Mouse (Mus musculus): ENCODE data around the gene Olfr1368. TPM values are rescaled to one million over a fixed set of nuclear protein-coding genes. Genes with fewer than 3 reads are reported as not detected.

The Olfr1368 gene
- polyA plus RNA-seq, 1 experiment = not detected

DNA sequence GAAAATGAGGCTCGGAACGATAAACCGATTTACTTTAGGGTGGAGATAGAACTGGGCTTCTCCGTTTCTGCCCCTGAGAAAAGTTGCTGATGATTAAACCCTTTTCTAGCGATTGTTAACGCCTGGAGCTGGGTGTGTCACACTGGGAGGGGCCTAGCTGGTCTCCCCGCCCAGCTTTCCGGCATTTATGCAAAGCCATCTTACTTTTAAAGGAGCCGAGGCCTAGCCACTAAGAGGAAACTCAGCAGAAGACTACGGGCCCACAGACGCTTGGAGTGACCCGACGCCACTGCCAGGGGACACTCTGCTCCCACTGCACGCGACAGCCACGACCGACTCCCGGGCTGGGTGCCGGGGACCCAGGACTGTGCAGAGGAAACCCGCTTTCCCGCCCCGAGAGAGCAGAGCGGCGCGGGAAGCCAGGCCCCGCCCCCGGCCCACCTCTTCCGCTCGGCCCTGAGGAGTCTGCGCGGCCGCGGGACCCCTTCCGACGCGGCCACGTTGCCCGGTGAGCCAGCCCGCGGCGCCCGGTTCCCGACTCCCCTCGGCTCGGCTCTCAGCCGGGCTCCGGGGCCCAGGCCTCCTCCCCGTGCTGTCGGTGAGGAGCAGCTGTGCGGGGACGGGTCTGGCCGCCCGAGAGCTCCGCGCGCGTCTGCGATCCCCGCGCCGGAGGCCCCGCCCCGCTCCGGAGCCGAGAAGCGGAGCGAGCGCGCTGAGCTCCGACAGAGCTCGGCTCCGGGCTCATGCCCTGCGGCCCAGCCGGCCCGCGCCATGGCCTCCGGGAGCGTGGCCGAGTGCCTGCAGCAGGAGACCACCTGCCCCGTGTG is 34.3 kb upstream of the Olfr1368 start:
- Histone ChIP-seq H3K4me1 (ENCODE audit: control insufficient read depth, insufficient read depth, low read length) (no peaks in the 10 kb centered on the region; the same call in 1 of the 2 replicates), H3K27ac (ENCODE audit: insufficient read depth, low read depth, low read length) (peak overlapping the region; percentile 95), H3K4me3 (ENCODE audit: insufficient read depth, low read depth, low read length) (peak overlapping the region; percentile 97), H3K27me3 (replicated peaks; ENCODE audit: control insufficient read depth, insufficient read depth, low read length) (no peaks in the 10 kb centered on the region), H3K36me3 (ENCODE audit: control insufficient read depth, insufficient read depth, low read length) (no peaks in the 10 kb centered on the region; the same call in 1 of the 2 replicates)
- TF ChIP-seq CTCF (conservative IDR thresholded peaks at IDR 0.05; ENCODE audit: insufficient read depth, insufficient read length, low read depth, low read length) (no peak), POLR2A (IDR thresholded peaks at IDR 0.05; ENCODE audit: low read depth, low read length) (no peak)
- under 1% methylated on average over 80 of the region's 80 CpGs for WGBS
- DNase-seq = peak; percentile 96

DNA sequence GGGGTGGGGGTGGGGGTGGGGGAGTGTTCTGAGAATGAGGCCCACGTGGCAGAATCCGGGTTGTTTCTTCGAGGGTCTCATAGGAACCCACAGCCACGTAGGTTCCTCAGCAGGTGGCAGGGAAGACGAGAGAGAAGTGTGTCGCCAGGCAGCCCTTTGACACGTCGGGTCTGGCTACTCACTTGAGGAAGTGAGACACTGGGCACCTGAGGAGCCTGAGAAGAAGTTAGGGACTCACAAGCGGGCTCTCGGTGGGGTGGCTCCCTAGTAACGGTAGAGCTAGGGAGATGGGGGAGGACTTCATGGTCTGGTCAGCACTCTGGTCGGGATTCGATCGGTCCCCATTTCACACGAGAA is 33.7 kb upstream of the Olfr1368 start, which contains the start of gene Trim27:
Gene Trim27, plus strand, starts transcription at position 79 of the 357 bp plus-strand sequence.
- Histone ChIP-seq H3K4me3 (ENCODE audit: insufficient read depth, low read depth, low read length) (peak within 1 kb of the TSS; percentile 97), H3K4me1 (ENCODE audit: control insufficient read depth, insufficient read depth, low read length) (no peaks in the 10 kb centered on the region; the same call in 1 of the 2 replicates), H3K27ac (ENCODE audit: insufficient read depth, low read depth, low read length) (peak within 1 kb of the TSS; percentile 95), H3K36me3 (ENCODE audit: control insufficient read depth, insufficient read depth, low read length) (no peaks in the 10 kb centered on the region; the same call in 1 of the 2 replicates), H3K27me3 (replicated peaks; ENCODE audit: control insufficient read depth, insufficient read depth, low read length) (no peaks in the 10 kb centered on the region)
- TF ChIP-seq POLR2A (IDR thresholded peaks at IDR 0.05; ENCODE audit: low read depth, low read length) = no peak
- TF ChIP-seq CTCF (conservative IDR thresholded peaks at IDR 0.05; ENCODE audit: insufficient read depth, insufficient read length, low read depth, low read length) = no peak
- DNase-seq = no peak
- WGBS = under 1% methylated on average over 15 of the region's 15 CpGs

DNA sequence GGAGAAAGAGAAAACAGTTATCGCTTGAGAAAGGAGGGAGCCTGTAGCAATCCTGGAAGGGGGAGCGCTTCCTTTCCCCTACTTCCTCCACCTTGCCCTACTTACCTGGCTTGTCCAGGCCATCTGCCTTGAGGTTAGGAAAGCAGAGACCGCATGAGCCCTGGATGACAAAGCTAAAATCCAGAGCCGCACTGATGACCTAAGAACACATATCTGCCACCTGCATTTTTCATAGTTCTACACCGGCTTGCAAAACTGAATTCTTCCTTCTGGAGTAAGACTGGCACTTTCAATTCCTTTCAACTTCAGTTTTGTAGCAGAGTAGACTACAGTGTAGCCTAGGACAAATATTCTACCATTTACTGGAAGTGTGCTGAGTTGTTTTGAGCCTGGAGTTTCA is 32.7 kb upstream of the Olfr1368 start:
- TF ChIP-seq CTCF (conservative IDR thresholded peaks at IDR 0.05; ENCODE audit: insufficient read depth, insufficient read length, low read depth, low read length) = no peak
- no peak for TF ChIP-seq POLR2A (IDR thresholded peaks at IDR 0.05; ENCODE audit: low read depth, low read length)
- no peaks in the 10 kb centered on the region for H3K36me3 ChIP-seq (ENCODE audit: control insufficient read depth, insufficient read depth, low read length)
- WGBS = 92% methylated on average over 5 of the region's 5 CpGs
- H3K4me3 ChIP-seq (ENCODE audit: insufficient read depth, low read depth, low read length) = no peak overlapping the region
- H3K27ac ChIP-seq (ENCODE audit: insufficient read depth, low read depth, low read length) = no peak overlapping the region
- no peaks in the 10 kb centered on the region for H3K27me3 ChIP-seq (replicated peaks; ENCODE audit: control insufficient read depth, insufficient read depth, low read length)
- no peak for DNase-seq
- H3K4me1 ChIP-seq (ENCODE audit: control insufficient read depth, insufficient read depth, low read length) = no peaks in the 10 kb centered on the region; the same call in 1 of the 2 replicates

DNA sequence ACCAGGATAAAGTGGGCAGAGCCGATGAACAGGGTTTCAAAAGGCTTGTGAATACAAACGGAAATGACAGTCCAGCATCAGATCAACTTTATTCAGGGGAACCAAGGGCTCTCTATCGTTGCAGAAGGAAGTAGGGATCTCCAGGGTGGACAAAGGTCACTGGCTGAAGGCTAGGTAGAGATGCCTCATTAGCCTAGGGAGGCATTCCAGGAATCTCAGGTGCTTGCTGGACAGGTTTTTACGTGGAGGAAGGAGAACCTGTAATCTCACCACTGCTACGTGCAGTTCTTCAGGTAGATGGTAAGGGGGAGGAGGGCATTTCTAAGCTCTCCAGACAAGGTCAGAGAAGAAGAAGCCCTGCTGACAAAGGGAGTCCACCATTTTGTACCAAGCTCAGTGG is 32.0 kb upstream of the Olfr1368 start:
- Histone ChIP-seq H3K36me3 (ENCODE audit: control insufficient read depth, insufficient read depth, low read length) (no peaks in the 10 kb centered on the region), H3K4me1 (ENCODE audit: control insufficient read depth, insufficient read depth, low read length) (no peaks in the 10 kb centered on the region; the same call in 1 of the 2 replicates), H3K27me3 (replicated peaks; ENCODE audit: control insufficient read depth, insufficient read depth, low read length) (no peaks in the 10 kb centered on the region), H3K27ac (ENCODE audit: insufficient read depth, low read depth, low read length) (no peak overlapping the region), H3K4me3 (ENCODE audit: insufficient read depth, low read depth, low read length) (no peak overlapping the region)
- DNase-seq = no peak
- TF ChIP-seq POLR2A (IDR thresholded peaks at IDR 0.05; ENCODE audit: low read depth, low read length) (no peak), CTCF (conservative IDR thresholded peaks at IDR 0.05; ENCODE audit: insufficient read depth, insufficient read length, low read depth, low read length) (no peak)
- WGBS = 42% methylated on average over 5 of the region's 5 CpGs

- WGBS = 86% methylated on average over 11 of the region's 11 CpGs
Measured at GRCm38 (mm10) chr13:21176733-21177132, 31.1 kb upstream of the Olfr1368 start.

DNA sequence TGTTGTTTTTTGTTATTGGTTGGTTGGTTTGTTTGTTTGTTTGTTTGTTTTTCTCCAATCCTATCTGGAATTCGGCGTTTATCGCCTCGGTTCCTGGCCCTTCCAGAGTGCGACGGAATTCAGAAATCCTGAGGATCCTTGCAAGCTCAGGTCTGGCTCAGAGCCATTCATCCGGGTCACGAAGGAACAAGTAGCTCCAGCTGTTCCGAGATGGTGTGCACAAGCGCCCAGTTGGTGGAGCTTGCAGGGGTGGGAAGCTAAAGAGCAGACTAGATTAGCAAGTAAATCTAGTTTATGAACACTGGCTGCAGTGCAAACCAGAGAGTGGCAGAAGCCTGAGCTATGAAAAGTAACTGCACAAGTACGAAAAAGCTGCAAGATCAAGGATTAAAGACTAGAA is 27.4 kb upstream of the Olfr1368 start:
- H3K27me3 ChIP-seq (replicated peaks; ENCODE audit: control insufficient read depth, insufficient read depth, low read length) = no peaks in the 10 kb centered on the region
- no peaks in the 10 kb centered on the region for H3K36me3 ChIP-seq (ENCODE audit: control insufficient read depth, insufficient read depth, low read length)
- H3K4me3 ChIP-seq (ENCODE audit: insufficient read depth, low read depth, low read length) = peak overlapping the region; percentile 27
- WGBS = under 1% methylated on average over 11 of the region's 11 CpGs
- TF ChIP-seq CTCF (conservative IDR thresholded peaks at IDR 0.05; ENCODE audit: insufficient read depth, insufficient read length, low read depth, low read length) (no peak), POLR2A (IDR thresholded peaks at IDR 0.05; ENCODE audit: low read depth, low read length) (no peak)
- peak overlapping the region; percentile 58; the same call in 1 of the 2 replicates for H3K27ac ChIP-seq (ENCODE audit: insufficient read depth, low read depth, low read length)
- peak; percentile 95 for DNase-seq
- peaks cover 3% of the 10 kb centered on the region; the same call in 1 of the 2 replicates for H3K4me1 ChIP-seq (ENCODE audit: control insufficient read depth, insufficient read depth, low read length)

More at GRCm38 (mm10) chr13:21176733-21177132, 31.1 kb upstream of the Olfr1368 start:
- H3K4me1 ChIP-seq (ENCODE audit: control insufficient read depth, insufficient read depth, low read length) = peaks cover 3% of the 10 kb centered on the region; the same call in 1 of the 2 replicates
- DNase-seq = no peak
- no peaks in the 10 kb centered on the region for H3K27me3 ChIP-seq (replicated peaks; ENCODE audit: control insufficient read depth, insufficient read depth, low read length)
- no peak overlapping the region for H3K27ac ChIP-seq (ENCODE audit: insufficient read depth, low read depth, low read length)
- H3K36me3 ChIP-seq (ENCODE audit: control insufficient read depth, insufficient read depth, low read length) = no peaks in the 10 kb centered on the region
- H3K4me3 ChIP-seq (ENCODE audit: insufficient read depth, low read depth, low read length) = no peak overlapping the region
- TF ChIP-seq CTCF (conservative IDR thresholded peaks at IDR 0.05; ENCODE audit: insufficient read depth, insufficient read length, low read depth, low read length) (no peak), POLR2A (IDR thresholded peaks at IDR 0.05; ENCODE audit: low read depth, low read length) (no peak)

All from kidney, adult 2 months (tissue).